Mouse (Mus musculus): Measurements from ENCODE around the gene D5Ertd579e. TPM values are rescaled to one million over a fixed set of nuclear protein-coding genes. Genes with fewer than 3 reads are reported as not detected.
A peak's percentile ranks its signal among the peaks of the same experiment; 100 is the strongest.

D5Ertd579e gene
- total RNA-seq, 2 experiments from 2014 or later: 21.0 to 25.7 TPM

- 0 out of 2 replicates have a peak, but pooled peaks have one; percentile 12 for ATAC-seq (replicated peaks; ENCODE audit: low FRiP score, low TSS enrichment, poor library complexity, severe bottlenecking)
Measured at GRCm38 (mm10) chr5:36557584-36558308, 138.1 kb downstream of the D5Ertd579e start.

GRCm38 (mm10) chr5:36556906-36557305 is 138.9 kb downstream of the D5Ertd579e start:
- no peak for ATAC-seq (replicated peaks; ENCODE audit: low FRiP score, low TSS enrichment, poor library complexity, severe bottlenecking)

GRCm38 (mm10) chr5:36556289-36556688 is 139.5 kb downstream of the D5Ertd579e start:
- ATAC-seq (replicated peaks; ENCODE audit: low FRiP score, low TSS enrichment, poor library complexity, severe bottlenecking): no peak

- no peak for ATAC-seq (replicated peaks; ENCODE audit: low FRiP score, low TSS enrichment, poor library complexity, severe bottlenecking)
Measured at GRCm38 (mm10) chr5:36554496-36554895, 141.3 kb downstream of the D5Ertd579e start.

GRCm38 (mm10) chr5:36553886-36554285 is 141.9 kb downstream of the D5Ertd579e start:
- ATAC-seq (replicated peaks; ENCODE audit: low FRiP score, low TSS enrichment, poor library complexity, severe bottlenecking): no peak

GRCm38 (mm10) chr5:36553056-36553606 is 142.7 kb downstream of the D5Ertd579e start:
- ATAC-seq (replicated peaks; ENCODE audit: low FRiP score, low TSS enrichment, poor library complexity, severe bottlenecking): no peak

GRCm38 (mm10) chr5:36552391-36552790 is 143.4 kb downstream of the D5Ertd579e start:
- ATAC-seq (replicated peaks; ENCODE audit: low FRiP score, low TSS enrichment, poor library complexity, severe bottlenecking): no peak

Other genes with a start within 250 kb of the D5Ertd579e start
- gene Grpel1, start 231.0 kb downstream of the D5Ertd579e start, total RNA-seq (2014; fragmentation: Nextera tagmentation): 27.8 and 28.8 TPM in 2 replicates
- 33.2 and 40.2 TPM in 2 replicates for gene Grpel1, start 231.0 kb downstream of the D5Ertd579e start, total RNA-seq (2017)
- gene Tada2b, start 211.7 kb downstream of the D5Ertd579e start, total RNA-seq (2014; fragmentation: Nextera tagmentation): 13.6 and 17.9 TPM in 2 replicates
- gene Tada2b, start 211.7 kb downstream of the D5Ertd579e start, total RNA-seq (2017): 17.4 and 20.9 TPM in 2 replicates
- gene Ccdc96, start 211.4 kb downstream of the D5Ertd579e start, total RNA-seq (2014; fragmentation: Nextera tagmentation): 0.50 TPM in 1 of 2 replicates, not detected in the other
- 0.19 and 1.2 TPM in 2 replicates for gene Ccdc96, start 211.4 kb downstream of the D5Ertd579e start, total RNA-seq (2017)
- gene Tbc1d14, start 102.7 kb downstream of the D5Ertd579e start, total RNA-seq (2014; fragmentation: Nextera tagmentation): 23.7 and 24.0 TPM in 2 replicates
- 8.5 and 14.8 TPM in 2 replicates for gene Tbc1d14, start 102.7 kb downstream of the D5Ertd579e start, total RNA-seq (2017)
- 10.4 and 15.1 TPM in 2 replicates for gene Bloc1s4, start 52.6 kb upstream of the D5Ertd579e start, total RNA-seq (2014; fragmentation: Nextera tagmentation)
- 23.2 and 24.4 TPM in 2 replicates for gene Bloc1s4, start 52.6 kb upstream of the D5Ertd579e start, total RNA-seq (2017)
- gene Mrfap1, start 100.7 kb upstream of the D5Ertd579e start, total RNA-seq (2014; fragmentation: Nextera tagmentation): 150 and 174 TPM in 2 replicates
- 236 and 255 TPM in 2 replicates for gene Mrfap1, start 100.7 kb upstream of the D5Ertd579e start, total RNA-seq (2017)
- gene Man2b2, start 134.6 kb upstream of the D5Ertd579e start, total RNA-seq (2014; fragmentation: Nextera tagmentation): 17.0 and 17.2 TPM in 2 replicates
- gene Man2b2, start 134.6 kb upstream of the D5Ertd579e start, total RNA-seq (2017): 7.8 and 8.3 TPM in 2 replicates
- not detected in 2 replicates for gene Ppp2r2c, start 172.5 kb upstream of the D5Ertd579e start, total RNA-seq (2014; fragmentation: Nextera tagmentation)
- not detected in 2 replicates for gene Ppp2r2c, start 172.5 kb upstream of the D5Ertd579e start, total RNA-seq (2017)

All from megakaryocyte-erythroid progenitor cell, adult 5-6 weeks (primary cell).